Mouse (Mus musculus) testis, adult 2 months (tissue): ENCODE measurements around the gene Atg2b.

Experiments used
- CTCF ChIP-seq: fragments of 200-500 bp; IDR thresholded peaks from 2 replicates; pipeline ENCODE4 v1.5.1; 2012; ENCODE audit warnings: low read depth, mild to moderate bottlenecking, inconsistent platforms, low read length, moderate library complexity; ENCODE audit not compliant: control insufficient read depth, insufficient read depth, insufficient replicate concordance
- POLR2A ChIP-seq: fragments of 200-500 bp; IDR thresholded peaks from 2 replicates; pipeline ENCODE4 v1.6.1; 2012; ENCODE audit warnings: low read depth, mild to moderate bottlenecking, inconsistent platforms, low read length, moderate library complexity; ENCODE audit not compliant: control insufficient read depth

GRCm38 (mm10) chr12:105676274-105676673 is 8.7 kb downstream of the Atg2b start:
- no peak for TF ChIP-seq POLR2A
- no peak for TF ChIP-seq CTCF
